Mouse (Mus musculus) telencephalon, adult 2 months (tissue): ENCODE data around the gene Cartpt.
"Not testable (repeated sequence)": the region's sequence is repeated elsewhere in the genome, so short reads cannot be mapped to it uniquely, and the experiment has no call there.

ENCODE experiments used
- DNase-seq: peaks from one replicate; pipeline ENCODE4 v3.0.0-alpha.2; 2011; ENCODE audit warnings: low read depth, low spot score

Cartpt gene

DNA sequence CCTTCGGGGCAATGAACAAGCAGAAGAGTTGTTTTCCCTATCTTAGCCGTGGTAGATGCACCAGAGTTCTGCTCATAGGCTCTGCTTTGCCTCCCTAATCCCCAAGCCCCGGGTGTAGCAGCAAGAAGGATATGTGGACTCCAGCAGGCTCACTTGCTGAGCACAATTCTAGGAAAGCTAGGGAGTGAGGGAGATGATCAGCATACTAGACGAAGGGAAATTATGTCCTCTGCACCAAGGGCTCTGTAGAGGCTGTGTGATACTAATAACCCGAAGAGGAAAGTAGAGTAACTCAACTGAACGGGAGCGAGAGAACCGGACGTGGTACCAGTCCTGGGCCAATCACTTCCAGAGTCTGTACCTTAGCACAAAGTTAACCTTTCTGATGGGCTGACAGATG is at the start of gene Cartpt:
Cartpt (minus strand) TSS at position 127 of the 400 bp plus-strand sequence.
- DNase-seq = no peak

DNA sequence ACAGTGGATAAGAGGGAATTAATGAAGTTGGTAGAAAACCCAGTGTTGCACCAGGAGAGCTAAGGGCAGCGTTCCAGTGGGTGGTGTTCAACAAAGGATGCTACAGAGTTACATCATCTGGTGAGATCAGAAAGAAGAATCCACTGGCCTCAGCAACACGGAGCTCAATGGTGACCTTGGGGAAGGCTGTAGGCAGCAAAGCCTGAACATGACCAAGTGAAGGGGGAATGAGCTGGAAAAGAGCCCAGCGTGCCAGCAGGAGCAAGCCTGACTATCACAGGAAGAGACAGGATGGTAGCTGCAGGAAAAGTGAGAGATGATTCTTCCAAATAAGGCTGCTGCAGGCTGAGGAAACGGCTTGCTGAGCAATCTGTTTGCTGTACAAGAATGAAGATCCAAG is 46.5 kb upstream of the Cartpt start:
- DNase-seq = peak; percentile 22

DNA sequence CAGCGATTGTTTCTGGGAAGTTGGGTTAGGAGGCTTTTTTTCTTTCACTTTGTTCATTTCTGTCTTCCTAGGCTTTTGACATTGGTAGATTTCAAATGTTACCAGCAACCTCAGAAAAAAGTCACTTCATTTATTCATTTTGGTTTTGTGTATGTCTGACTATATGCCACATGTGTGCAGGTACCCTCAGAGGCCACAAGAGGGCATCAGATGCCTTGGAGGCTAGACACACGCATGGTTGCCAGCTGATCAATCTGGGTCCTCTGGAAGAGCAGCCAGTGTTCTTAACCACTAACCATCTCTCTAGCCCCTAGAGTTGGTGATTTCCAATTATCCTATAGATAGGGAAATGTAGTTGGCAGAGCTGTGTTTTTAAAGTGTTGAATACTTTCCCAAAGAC is 42.6 kb upstream of the Cartpt start:
- DNase-seq = no peak

DNA sequence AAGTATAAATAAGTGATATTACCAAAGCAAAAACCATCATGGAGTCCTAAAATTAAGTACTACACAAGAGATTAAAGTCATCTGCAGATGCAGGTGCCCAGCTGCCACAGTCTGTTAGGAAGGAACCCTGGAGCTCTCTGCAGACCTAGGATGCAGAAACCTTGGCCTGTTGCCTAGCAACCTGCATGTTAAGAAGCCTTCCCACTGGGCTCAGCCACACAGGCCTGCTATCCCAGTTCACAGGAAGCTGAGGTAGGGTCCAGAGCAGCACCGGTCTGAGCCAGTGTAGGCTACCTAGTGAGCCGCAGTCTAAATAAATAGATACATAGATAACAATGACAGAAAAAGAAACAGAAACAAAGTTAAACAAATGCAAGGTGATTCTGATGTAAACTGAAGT is 39.7 kb upstream of the Cartpt start:
- DNase-seq = peak; percentile 55

DNA sequence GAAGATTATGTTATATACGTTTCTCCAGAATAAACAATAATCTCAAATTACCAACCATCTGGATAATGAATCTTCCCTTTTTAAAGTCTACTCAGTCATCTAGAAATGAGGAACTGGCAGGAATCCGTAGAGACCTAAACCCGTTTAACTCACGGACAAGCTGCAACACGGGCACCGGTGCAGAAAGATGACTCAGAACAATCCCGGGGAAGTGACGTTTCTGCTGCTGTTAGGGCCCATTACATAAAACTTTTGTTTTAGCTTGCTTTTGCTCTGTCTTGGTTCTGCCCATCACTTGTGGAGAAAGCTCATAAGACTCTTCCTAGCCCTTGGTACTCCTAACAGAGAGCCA is 38.4 kb upstream of the Cartpt start:
- no peak for DNase-seq

DNA sequence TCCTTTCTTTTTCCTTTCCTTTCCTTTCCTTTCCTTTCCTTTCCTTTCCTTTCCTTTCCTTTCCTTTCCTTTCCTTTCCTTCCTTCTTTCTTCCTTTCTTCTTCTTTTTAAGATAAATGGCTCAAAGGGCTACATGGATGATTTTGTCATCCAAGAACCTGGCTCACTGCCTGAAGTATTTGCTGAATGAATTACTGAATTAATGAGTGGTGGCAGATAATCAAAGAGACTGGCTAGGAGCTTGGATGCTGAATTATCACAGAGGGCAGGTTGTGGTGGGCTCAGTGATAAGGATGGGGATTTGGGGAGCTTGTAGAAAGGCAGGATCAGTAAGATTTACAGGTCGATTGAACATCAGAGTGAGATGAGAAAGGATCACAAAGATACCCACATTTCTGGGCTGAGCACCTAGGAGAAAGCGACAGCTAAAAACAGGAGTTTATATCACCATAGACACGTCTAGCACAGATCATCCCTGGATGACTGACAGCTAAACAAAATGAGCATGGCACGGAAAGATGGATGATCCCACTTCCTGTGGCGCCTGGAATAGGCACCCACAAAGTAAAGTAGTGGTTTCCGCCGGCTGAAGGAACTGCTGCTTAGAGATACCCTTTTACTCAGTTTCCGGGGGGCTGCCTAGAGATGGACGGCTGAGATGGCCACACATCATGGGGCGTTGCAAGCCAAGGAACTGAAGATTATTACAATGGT is 37.9 kb upstream of the Cartpt start:
- no peak for DNase-seq

DNA sequence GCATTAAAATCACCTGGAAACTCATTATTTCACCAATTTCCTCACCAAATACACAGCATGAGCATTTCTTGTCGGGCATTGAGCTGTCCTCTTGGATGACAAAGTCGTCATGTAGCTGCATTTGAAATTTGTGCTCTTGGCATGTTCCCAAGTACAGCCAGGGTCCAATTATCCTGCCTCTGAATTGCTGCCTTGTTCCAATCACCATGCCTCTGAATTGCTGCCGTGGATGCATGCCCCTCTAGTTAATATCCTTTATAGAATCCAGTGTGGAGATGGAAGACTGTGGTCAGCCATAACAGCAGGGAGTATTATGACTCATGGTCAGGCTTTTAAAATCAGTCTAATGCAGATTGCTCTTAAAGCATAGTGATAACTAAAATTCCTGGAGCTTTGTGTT is 36.9 kb upstream of the Cartpt start:
- DNase-seq = no peak

DNA sequence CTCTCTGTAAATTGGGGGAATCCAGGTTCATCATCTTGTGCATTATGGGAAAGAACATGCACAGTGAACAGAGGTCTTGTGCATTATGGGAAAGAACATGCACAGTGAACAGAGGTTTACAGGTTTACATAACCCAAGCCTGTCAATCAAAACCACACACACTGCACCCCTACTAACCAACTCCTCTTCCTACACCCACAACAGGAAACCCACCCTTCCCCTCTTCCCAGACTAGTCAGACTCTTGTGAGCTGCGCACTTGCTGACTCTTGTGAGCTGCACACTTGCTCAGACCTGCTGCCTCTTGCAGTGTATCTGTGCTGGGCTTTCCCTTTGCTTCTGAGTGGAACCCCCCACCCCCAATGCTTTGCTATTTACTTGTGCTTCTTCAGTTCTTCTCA is 31.5 kb upstream of the Cartpt start:
- no peak for DNase-seq

DNA sequence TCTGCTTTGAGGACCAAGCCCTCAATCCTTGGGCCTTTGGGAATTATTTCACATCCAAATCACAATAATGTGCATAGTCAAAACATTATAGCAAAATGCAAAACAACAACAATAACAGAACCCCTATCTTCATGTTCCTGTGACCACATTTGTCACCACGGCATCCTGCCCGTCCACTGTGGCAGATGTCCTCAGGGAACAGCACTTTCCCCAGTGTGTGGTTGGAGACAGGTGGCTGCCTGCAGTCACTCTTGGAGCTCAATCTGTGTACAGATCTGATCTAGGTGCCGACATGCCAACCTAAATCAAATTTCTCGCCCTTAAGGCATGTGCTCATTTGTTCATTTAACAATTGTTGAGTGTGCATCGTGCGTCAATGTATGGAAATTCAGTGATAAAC is 30.6 kb upstream of the Cartpt start:
- DNase-seq = no peak

DNA sequence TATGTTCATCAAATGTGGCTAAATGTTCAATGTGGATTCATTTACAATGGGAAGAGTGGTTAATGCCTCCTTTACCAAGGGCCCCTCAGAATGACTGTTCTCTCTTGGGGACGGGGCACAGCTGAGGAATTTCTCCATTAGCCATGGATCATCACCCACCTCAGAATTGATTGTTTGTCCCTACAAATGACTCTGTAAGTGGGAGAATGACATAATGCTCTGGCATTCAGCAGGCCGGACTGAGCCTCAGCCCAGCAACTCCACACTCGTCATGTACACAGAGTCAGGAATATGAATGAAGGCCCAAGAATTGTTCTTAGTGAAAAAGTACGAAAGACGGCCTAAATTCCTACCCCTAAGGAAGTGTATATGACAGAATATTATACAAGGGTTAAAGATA is 25.4 kb upstream of the Cartpt start:
- DNase-seq = no peak

DNA sequence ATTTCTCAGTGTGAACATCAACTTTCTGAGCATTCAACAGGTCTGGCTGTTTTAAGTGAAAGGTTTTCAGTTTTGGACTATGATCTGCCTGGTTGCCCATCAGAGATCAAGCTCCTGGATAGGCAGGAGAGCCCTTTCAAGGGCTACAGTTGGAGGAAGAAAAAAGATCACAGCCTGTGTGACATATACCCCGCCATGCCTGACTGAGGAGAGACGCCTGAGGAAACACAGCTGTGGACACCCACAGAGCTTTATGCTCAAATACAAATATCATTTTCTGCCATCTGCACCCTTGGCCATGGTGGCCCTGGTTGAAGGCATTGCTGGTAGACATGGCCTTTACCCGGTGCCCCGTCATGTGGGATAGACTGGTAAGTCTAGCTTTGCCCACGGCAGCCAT is 14.7 kb upstream of the Cartpt start:
- no peak for DNase-seq

DNA sequence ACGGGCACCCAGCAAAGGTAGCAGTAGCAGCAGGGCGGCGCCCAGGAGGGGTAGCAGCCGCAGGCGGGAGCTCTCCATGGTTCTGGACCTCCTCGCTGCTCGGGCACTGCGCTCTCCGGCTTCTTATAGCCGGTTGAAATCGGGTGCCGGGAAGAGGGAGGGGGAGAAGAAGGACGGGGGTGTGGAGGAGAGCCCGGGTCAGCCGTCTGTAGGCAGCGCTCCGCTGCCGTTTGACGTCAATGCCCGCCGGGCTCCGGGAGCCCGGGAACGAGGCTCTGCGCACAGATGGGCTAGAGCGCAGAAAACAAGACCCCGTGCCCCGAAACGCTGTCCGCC is 366 bp downstream of the Cartpt start:
- no peak for DNase-seq

DNA sequence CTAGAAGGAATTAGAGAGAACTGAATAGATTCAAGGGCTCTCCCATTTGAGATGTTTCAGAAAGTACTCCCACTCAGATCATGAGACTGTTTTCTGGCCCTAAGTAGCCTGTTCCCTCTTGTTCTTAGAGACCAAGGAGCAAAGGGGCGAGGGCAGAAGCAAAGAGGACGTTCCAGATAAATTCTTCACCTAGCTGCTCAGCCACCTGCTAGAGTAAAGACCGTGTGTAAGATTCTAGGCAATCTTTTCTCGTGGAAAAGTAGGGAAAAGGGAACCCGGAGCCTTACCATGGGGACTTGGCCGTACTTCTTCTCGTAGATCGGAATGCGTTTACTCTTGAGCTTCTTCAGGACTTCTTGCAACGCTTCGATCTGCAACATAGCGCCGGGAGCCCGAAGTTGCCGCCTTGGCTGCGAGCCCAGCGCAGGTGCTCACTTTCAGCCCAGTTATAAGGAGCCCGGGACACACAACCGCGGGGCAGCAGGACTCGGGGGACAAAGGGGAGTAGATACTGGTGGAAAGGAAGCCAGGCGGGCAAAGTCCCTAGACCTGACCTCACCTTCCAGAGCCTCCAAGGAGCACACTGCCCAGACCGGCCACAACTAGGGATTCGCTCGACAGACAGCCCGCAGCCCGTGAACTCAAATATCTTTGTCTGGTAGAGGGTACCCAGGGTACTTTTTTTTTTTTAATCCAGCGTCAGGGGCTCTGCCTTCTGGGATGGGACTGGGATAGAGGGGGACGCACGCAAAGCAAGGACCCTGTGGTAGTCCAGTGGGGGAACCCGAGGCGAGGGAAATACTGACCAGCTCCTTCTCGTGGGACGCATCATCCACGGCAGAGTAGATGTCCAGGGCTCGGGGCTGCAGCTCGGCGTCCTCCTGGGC is 978 bp downstream of the Cartpt start:
- no peak for DNase-seq

DNA sequence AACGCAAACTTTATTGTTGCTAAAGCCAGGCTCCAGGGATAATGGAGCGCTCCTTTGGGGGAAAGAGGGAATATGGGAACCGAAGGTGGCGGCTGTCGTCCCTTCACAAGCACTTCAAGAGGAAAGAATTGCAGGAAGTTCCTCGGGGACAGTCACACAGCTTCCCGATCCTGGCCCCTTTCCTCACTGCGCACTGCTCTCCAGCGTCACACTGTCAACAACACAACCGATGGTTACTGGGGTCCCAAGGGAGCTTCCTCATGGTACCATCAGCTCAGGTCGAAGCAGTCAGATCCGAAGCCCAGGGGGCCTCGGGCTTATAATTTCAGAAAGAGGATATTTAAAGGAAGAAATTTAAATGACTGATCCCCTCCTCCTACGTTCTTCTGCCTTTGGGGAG is 2.1 kb downstream of the Cartpt start:
- DNase-seq = no peak

DNA sequence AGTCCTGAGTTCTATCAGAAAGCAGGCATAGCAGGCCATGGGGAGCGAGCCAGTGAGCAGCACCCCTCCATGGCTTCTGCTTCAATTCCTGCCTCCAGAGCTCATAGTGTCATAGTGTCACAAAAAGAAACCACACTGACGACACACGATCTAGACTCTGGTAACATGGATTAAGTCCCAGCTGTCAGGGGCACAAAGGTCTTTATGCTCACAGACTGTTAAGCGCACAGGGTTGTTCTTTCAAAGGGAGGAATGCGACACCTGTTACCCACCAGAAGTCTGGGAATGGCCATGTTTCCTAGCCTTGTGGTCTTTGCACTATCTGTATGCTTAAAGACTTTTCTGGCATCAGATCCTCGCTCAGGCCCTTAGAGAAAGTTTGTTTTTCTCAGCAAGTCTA is 15.3 kb downstream of the Cartpt start:
- no peak for DNase-seq

DNA sequence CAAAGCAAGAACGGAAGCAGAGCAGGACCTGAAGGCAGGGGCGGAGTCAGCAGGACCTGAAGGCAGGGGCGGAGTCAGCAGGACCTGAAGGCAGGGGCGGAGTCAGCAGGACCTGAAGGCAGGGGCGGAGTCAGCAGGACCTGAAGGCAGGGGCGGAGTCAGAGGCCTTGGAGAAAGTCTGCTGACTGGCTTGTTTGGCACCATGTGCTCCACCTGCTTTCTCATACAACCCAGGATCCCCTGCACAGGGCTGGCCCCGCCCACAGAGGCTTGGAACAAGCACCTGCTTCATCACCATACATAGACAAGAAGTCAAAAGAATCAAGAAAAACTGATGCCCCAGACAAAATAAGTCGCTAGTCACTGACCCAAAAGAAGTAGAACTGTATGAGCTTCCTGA is 19.1 kb downstream of the Cartpt start:
- DNase-seq = not testable (repeated sequence)

DNA sequence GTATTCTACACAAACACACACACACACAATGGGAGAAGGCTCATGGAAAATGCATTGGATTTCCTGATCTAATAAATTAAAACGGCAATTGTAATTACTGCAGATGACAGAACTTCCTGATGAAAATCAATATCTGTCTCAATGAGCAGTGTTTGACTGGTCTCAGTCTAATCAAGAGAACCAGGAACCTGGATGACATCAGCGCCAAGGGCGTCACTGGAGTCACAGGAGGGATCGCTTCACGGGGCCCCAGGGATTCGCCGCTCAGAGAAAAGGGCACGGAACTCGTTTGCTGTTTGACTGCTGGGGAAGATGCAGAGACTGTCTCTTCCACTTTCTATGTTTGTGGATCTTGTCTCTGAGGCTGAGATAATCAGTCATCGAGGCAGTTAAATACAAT is 21.2 kb downstream of the Cartpt start:
- DNase-seq = no peak

DNA sequence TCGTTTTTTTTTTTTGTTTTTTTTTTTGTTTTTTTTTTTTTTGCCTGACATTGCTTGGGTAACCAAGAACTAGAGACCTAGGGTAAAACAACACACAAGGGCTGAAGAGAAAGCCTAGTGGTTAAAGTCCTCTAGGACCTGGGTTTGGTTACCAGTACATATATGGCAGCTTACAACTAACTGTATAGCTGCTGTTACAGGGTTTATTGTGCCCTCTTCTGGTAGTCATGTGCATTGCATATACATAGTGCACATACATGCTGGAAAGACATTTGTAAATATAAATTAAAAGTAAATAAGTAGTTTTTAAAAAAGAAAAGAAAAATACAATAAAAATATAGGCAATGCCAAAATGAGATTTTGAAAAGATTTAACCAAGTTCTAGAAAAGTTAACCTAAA is 28.8 kb downstream of the Cartpt start:
- DNase-seq = no peak

DNA sequence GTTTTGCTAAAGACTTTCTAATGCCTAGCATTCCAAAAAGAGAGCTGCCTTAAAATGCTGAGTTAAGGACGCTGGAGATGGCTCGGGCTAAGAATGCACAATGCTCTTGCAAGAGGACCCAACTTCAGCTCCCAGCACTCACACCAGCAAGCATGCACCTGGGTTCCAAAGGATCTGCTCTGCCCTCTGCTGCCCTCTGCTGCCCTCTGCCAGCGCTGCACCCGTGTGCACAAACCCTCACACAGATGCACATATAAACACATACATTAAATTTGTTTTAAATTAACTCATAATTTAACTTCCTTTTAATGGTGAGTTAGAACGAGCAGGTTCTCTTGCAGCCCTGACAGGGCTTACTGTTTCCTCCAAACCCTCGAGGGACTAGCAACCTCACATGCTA is 32.5 kb downstream of the Cartpt start:
- no peak for DNase-seq

DNA sequence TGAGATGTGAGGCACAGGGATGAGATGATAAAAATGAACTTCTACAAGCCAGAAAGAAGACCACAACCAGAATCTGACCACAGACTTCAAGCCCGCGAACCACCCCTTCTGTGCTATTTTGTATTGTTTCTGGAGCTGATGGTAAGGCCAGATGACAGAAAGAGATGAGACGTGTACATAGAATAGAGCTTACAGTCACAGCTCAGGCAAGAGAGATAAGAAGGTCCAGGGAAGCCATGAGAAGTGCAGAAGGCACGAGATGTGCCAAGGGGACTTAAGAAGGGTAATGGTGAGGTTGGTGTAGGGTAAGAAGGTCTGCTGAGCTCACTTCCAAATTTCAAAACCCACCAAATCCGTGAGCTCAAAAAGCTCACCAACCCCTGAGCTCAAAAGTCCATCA is 36.6 kb downstream of the Cartpt start:
- no peak for DNase-seq

DNA sequence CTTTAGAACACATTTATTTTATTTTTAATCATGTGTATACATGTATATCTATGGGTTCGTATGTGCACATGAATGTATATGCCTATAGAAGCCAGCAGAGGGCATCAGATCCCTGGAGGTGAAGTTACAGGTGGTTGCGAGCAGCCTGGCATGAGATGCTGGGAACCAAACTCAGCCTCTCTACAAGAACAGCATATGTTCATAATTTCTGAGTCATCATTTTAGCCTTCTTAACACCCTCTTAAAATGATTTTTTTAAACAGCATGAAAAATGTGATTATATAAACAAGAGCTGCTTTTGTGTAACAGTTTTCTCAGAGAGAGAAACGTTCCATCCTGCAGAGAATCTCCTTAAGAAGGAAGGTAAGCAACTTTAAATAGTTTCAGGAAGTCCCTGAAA is 40.2 kb downstream of the Cartpt start:
- DNase-seq = no peak

DNA sequence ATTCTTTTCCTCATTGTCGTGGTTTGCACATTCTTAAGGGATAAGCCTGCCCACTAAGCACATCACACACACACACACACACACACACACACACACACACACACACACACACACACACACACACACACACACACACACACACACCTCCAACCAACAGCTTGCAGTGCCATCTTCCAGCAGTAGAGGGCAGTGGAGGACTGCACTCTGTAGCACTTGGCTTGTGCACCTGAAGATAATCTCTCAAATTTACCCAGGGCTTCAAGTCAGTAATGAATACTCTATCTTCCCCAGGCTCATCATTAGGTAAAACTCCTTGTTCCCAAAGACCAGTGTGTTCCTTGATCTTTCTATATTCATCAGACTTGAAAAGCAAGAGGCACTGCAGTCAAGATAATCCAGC is 41.8 kb downstream of the Cartpt start:
- peak; percentile 63 for DNase-seq

DNA sequence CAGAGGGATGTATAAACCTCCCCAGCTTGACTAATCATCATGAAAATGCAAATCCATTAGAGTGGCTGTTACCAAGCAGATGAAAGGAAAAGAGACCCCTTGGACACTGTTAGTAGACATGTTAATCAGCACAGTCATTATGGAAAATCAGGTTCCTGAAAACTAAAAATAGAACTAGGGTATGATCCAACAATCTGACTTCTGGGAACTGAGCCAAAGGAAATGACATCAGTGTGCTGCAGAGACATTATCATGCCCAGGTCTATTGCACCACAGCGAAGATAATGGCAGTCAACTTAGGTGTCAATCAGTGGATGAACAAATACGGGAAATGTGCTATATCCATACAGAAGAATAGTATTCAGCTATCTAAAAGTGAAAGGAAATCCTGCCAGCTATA is 43.0 kb downstream of the Cartpt start:
- DNase-seq = no peak
